Mouse (Mus musculus) lung, postnatal 0 days (tissue): ENCODE results near the gene Smim20. TPM values are rescaled to one million over a fixed set of nuclear protein-coding genes. Genes with fewer than 3 reads are reported as not detected.

Experiments
- ATAC-seq: fragments of 200-750 bp; cut with Nextera tagmentation; 2 replicates; pipeline ENCODE4 v1.8.0; 2017; ENCODE audit warnings: moderate library complexity
- DNase-seq: peaks from one replicate; pipeline ENCODE4 v3.0.0-alpha.2; 2016; ENCODE audit warnings: low spot score
- H3K27ac ChIP-seq: fragments of 300-500 bp; sonication (generic); 2 replicates; pipeline ENCODE4 v1.5.1; 2014; ENCODE audit warnings: antibody characterized with exemption, mild to moderate bottlenecking, low read length, mixed read lengths
- H3K27me3 ChIP-seq: fragments of 300-500 bp; sonication (generic); replicated peaks from 2 replicates; pipeline ENCODE4 v1.6.1; 2014; ENCODE audit warnings: low read length, mixed read lengths; ENCODE audit not compliant: insufficient read depth
- H3K36me3 ChIP-seq: fragments of 300-500 bp; sonication (generic); 2 replicates; pipeline ENCODE4 v1.6.1; 2014; ENCODE audit warnings: low read length, mixed read lengths; ENCODE audit not compliant: insufficient read depth
- H3K4me1 ChIP-seq: fragments of 300-500 bp; sonication (generic); 2 replicates; pipeline ENCODE4 v1.6.1; 2014; ENCODE audit warnings: antibody characterized with exemption, low read depth, low read length, mixed read lengths; ENCODE audit not compliant: insufficient read depth
- H3K4me2 ChIP-seq: fragments of 300-500 bp; sonication (generic); replicated peaks from 2 replicates; pipeline ENCODE4 v1.6.1; 2014; ENCODE audit warnings: low read depth, mild to moderate bottlenecking, low read length, moderate library complexity, mixed read lengths
- H3K4me3 ChIP-seq: fragments of 300-500 bp; sonication (generic); 2 replicates; pipeline ENCODE4 v1.5.1; 2014; ENCODE audit warnings: low read depth, low read length
- H3K9ac ChIP-seq: fragments of 300-500 bp; sonication (generic); replicated peaks from 2 replicates; pipeline ENCODE4 v1.6.1; 2014; ENCODE audit warnings: low read depth, mild to moderate bottlenecking
- H3K9me3 ChIP-seq: fragments of 300-500 bp; sonication (generic); 2 replicates; pipeline ENCODE4 v1.6.1; 2016; ENCODE audit warnings: low read length, mixed read lengths
- CTCF ChIP-seq: IDR thresholded peaks from 2 replicates; pipeline ENCODE4 v1.5.1; 2016; ENCODE audit warnings: antibody characterized with exemption, mild to moderate bottlenecking
- EP300 ChIP-seq: IDR thresholded peaks from 2 replicates; pipeline ENCODE4 v1.6.1; 2016; ENCODE audit warnings: antibody characterized with exemption, mild to moderate bottlenecking, control low read depth
- WGBS: fragments of 180-500 bp; shearing (Covaris S2); extraction: QIAGEN DNeasy Blood & Tissue Kit; methylation state at CpG from one replicate; pipeline ENCODE4 v1.1.7; 2014; 5-methylcytosine and 5-hydroxymethylcytosine counted together
- polyA plus RNA-seq: library from polyadenylated mRNA; unstranded; fragments of >200 nt; fragmentation: Nextera tagmentation; extraction: Ambion mirVana; gene quantifications from 2 replicates; pipeline ENCODE4 v1.2.1, GENCODE M21; 2015

The Smim20 gene
- polyA plus RNA-seq, 1 experiment from 2014 or later, result 88.2 TPM

GRCm38 (mm10) chr5:53238761-53239160 is 28.1 kb upstream of the Smim20 start:
- ATAC-seq (no peak), DNase-seq (no peak)
- 87% methylated on average over 7 of the region's 7 CpGs for WGBS
- TF ChIP-seq EP300 (no peak), CTCF (no peak)
- no peaks in the 10 kb centered on the region for H3K36me3 ChIP-seq
- H3K4me3 ChIP-seq, result no peak overlapping the region
- H3K9ac ChIP-seq, result no peak overlapping the region
- H3K4me2 ChIP-seq, result no peak overlapping the region
- H3K9me3 ChIP-seq, result no peaks in the 10 kb centered on the region
- no peak overlapping the region for H3K27ac ChIP-seq
- no peaks in the 10 kb centered on the region for H3K27me3 ChIP-seq
- no peaks in the 10 kb centered on the region for H3K4me1 ChIP-seq

DNA sequence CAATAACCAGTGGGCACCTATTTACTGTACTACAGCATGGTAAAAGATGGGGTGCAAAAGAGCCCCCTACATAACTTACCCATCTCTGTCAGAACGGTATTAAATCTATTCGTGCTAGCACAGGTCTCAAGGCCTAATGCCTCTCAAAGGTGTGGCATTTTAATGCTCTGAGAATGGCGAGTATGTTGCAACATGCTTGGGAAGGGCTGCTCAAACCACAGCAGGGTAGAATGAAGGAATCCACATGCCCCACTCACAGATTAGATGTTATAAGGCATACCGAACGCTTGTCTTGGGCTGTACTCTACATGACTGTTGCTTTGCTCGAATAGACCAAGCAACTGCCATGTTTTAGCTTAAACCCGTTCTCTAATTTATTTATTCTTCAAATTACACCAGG is 27.7 kb upstream of the Smim20 start:
- no peak overlapping the region for H3K27ac ChIP-seq
- H3K4me3 ChIP-seq, result no peak overlapping the region
- TF ChIP-seq CTCF (no peak), EP300 (no peak)
- H3K36me3 ChIP-seq, result no peaks in the 10 kb centered on the region
- H3K9me3 ChIP-seq, result no peaks in the 10 kb centered on the region
- no peaks in the 10 kb centered on the region for H3K27me3 ChIP-seq
- no peaks in the 10 kb centered on the region for H3K4me1 ChIP-seq
- ATAC-seq (peak; percentile 35), DNase-seq (peak; percentile 60)
- H3K9ac ChIP-seq, result no peak overlapping the region
- WGBS, result 67% methylated on average over 7 of the region's 7 CpGs
- no peak overlapping the region for H3K4me2 ChIP-seq

DNA sequence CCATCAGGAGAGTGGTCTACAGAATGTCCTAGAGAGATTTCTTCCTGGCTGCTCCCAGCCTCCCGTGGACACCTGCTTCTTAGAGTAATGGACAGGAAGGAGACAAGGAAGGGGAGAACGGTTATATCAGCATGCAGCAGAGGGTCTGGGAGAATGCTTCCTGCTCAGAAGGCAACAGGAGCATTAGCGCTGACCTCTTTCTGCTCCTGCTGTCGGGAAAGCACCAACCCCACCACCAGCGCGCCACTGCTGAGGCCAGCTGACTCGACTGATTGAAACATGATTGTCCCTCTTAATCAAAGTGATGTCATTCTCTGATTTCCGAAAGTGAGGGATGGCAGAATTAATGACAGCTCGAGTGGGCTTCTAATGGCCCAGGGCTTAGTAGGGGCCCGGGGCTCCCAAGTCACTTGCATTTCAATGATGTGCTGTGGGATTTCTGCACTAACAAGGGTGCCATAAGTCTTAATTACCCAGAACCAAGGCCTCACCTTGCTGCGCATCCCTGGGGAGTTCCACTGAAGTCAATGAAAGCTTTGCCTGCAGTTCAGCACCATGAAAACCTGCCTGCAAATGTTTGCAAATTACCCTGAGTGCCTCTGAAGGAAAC is 26.9 kb upstream of the Smim20 start:
- Histone ChIP-seq H3K27me3 (no peaks in the 10 kb centered on the region), H3K36me3 (no peaks in the 10 kb centered on the region), H3K9me3 (no peaks in the 10 kb centered on the region), H3K4me1 (no peaks in the 10 kb centered on the region), H3K27ac (no peak overlapping the region), H3K4me3 (no peak overlapping the region), H3K4me2 (no peak overlapping the region), H3K9ac (no peak overlapping the region)
- ATAC-seq, result no peak
- DNase-seq, result no peak
- TF ChIP-seq CTCF (no peak), EP300 (no peak)
- 47% methylated on average over 11 of the region's 11 CpGs for WGBS

DNA sequence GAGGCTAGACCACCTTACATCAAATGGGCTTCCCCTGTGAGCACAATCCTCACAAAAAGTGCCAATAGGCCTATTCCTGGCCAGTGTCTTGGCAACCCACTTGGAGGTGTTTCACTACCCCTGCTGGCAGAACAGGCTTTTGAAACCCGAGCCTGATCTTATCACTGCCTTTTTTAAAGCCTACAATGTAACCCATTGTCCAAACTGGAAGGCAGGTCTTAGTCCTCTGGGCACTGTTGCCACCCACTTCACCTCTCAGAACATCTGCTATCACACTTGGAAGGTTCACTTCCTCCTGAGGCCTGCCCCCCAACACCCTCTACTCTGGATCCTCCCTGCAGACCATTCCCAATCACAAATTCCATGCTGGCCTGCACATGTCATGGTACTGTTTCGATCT is 25.8 kb upstream of the Smim20 start:
- H3K27me3 ChIP-seq, result no peaks in the 10 kb centered on the region
- H3K4me2 ChIP-seq, result no peak overlapping the region
- ATAC-seq, result no peak
- no peak overlapping the region for H3K9ac ChIP-seq
- no peak overlapping the region for H3K4me3 ChIP-seq
- TF ChIP-seq CTCF (no peak), EP300 (no peak)
- no peaks in the 10 kb centered on the region for H3K36me3 ChIP-seq
- WGBS, result 48% methylated on average over 2 of the region's 2 CpGs
- H3K27ac ChIP-seq, result no peak overlapping the region
- no peaks in the 10 kb centered on the region for H3K9me3 ChIP-seq
- no peak for DNase-seq
- H3K4me1 ChIP-seq, result no peaks in the 10 kb centered on the region

- Histone ChIP-seq H3K9ac (no peak overlapping the region), H3K4me3 (no peak overlapping the region), H3K27me3 (no peaks in the 10 kb centered on the region), H3K4me2 (no peak overlapping the region), H3K4me1 (no peaks in the 10 kb centered on the region), H3K36me3 (no peaks in the 10 kb centered on the region), H3K9me3 (no peaks in the 10 kb centered on the region), H3K27ac (no peak overlapping the region)
- TF ChIP-seq CTCF (no peak), EP300 (no peak)
- DNase-seq (peak; percentile 41), ATAC-seq (peak; percentile 47; the same call in 1 of the 2 replicates)
- 59% methylated on average over 5 of the region's 5 CpGs for WGBS
These were observed 24.9 kb upstream of the Smim20 start for GRCm38 (mm10) chr5:53241963-53242362.

DNA sequence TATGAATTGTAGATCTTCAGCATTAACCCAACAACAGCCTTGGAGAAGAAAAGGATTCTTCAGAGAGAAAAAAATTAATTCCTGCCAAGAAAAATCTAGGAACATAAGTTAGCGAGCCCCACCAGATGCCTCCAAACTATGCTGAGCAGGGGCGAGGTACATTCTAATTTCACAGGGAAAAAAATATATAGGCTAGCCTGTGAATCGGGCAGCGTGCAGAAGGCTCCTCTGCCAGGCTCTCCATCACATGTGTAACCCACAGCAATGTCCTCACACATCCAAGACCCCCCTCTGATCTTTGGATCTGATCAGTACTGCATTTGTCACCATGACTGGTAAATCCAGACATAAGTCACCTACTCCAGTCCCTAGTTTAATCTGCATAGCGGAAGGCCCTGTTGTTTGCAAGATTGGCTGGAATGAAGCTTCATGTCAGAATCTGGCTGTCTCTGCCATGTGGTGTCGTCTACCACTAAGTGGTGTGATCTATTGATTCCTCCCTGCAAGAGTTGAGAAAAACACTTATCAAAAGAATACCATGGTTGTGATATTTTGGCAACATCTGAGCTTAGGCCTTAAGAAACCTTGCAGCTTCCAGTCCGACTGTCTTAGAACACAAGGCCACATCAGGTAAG is 23.9 kb upstream of the Smim20 start:
- ATAC-seq (no peak), DNase-seq (no peak)
- 77% methylated on average over 7 of the region's 7 CpGs for WGBS
- no peak overlapping the region for H3K4me2 ChIP-seq
- no peaks in the 10 kb centered on the region for H3K9me3 ChIP-seq
- no peak overlapping the region for H3K27ac ChIP-seq
- H3K4me1 ChIP-seq, result no peaks in the 10 kb centered on the region
- H3K27me3 ChIP-seq, result no peaks in the 10 kb centered on the region
- no peaks in the 10 kb centered on the region for H3K36me3 ChIP-seq
- H3K9ac ChIP-seq, result no peak overlapping the region
- TF ChIP-seq EP300 (no peak), CTCF (no peak)
- no peak overlapping the region for H3K4me3 ChIP-seq
